16 mouse cellular contexts compared by ENCODE assay signal in genomic region chr2:133688788-133689155, GRCm38 (mm10).
"Had no signal": no experiment of that assay in that cellular context is flagged by ENCODE, and none has a peak within 500 bp of the region (broad histone marks: within the 10 kb centered on the region; RNA-seq: fewer than 3 reads in every experiment).

No protein-coding gene starts in this region.

- H3K27me3 ChIP-seq: kidney, embryonic 15.5 days; midbrain, embryonic 15.5 days; neural tube, embryonic 13.5 days had no signal

- H3K4me1 ChIP-seq: kidney, embryonic 15.5 days; limb, embryonic 10.5 days; midbrain, embryonic 15.5 days; neural tube, embryonic 13.5 days had no signal

- H3K4me2 ChIP-seq: kidney, embryonic 15.5 days; midbrain, embryonic 11.5 days; midbrain, embryonic 15.5 days; neural tube, embryonic 13.5 days had no signal

- H3K4me3 ChIP-seq: kidney, embryonic 15.5 days; left cerebral cortex, adult 2 months; limb, embryonic 10.5 days; midbrain, embryonic 15.5 days; neural tube, embryonic 13.5 days had no signal

- H3K9ac ChIP-seq: kidney, embryonic 15.5 days; midbrain, embryonic 15.5 days; neural tube, embryonic 13.5 days had no signal

- H3K36me3 ChIP-seq: kidney, embryonic 15.5 days; limb, embryonic 10.5 days; midbrain, embryonic 15.5 days; neural tube, embryonic 13.5 days had no signal

- ATAC-seq: lung, postnatal 0 days; midbrain, embryonic 15.5 days had no signal

- H3K27ac ChIP-seq: kidney, embryonic 15.5 days; left cerebral cortex, adult 2 months; limb, embryonic 10.5 days; midbrain, embryonic 15.5 days; neural tube, embryonic 13.5 days had no signal

- DNase-seq: kidney, adult 2 months; kidney, postnatal 14 days; lung, adult 2 months; lung, postnatal 36 days; retina, postnatal 1 day; right cerebral cortex, postnatal 4 days; spleen, adult 18-20 months; thymus, adult 18-20 months; thymus, postnatal 14 days had no signal

- H3K9me3 ChIP-seq: kidney, embryonic 15.5 days; limb, embryonic 10.5 days; midbrain, embryonic 15.5 days; neural tube, embryonic 13.5 days had no signal
